Mouse (Mus musculus) hindbrain, embryonic 11.5 days (tissue): Measurements from ENCODE around the gene Asrgl1. TPM values are rescaled to one million over a fixed set of nuclear protein-coding genes. Genes with fewer than 3 reads are reported as not detected.
A peak's percentile ranks its signal among the peaks of the same experiment; 100 is the strongest.
"Not testable (repeated sequence)": the region's sequence is repeated elsewhere in the genome, so short reads cannot be mapped to it uniquely, and the experiment has no call there.

Experiments
- ATAC-seq: fragments of 200-750 bp; cut with Nextera tagmentation; 2 replicates; pipeline ENCODE4 v1.8.0; 2017; ENCODE audit warnings: mild to moderate bottlenecking, moderate TSS enrichment, moderate library complexity; ENCODE audit not compliant: low FRiP score
- DNase-seq: peaks from one replicate; pipeline ENCODE4 v3.0.0-alpha.2; 2015; ENCODE audit warnings: low spot score
- H3K27ac ChIP-seq: fragments of 300-500 bp; sonication (generic); 2 replicates; pipeline ENCODE4 v1.5.1; 2014; ENCODE audit warnings: mild to moderate bottlenecking, low read depth, low read length
- H3K27me3 ChIP-seq: fragments of 300-500 bp; sonication (generic); 2 replicates; pipeline ENCODE4 v1.6.1; 2014; ENCODE audit warnings: mild to moderate bottlenecking, low read length, moderate library complexity, mixed read lengths; ENCODE audit not compliant: control insufficient read depth, insufficient read depth
- H3K36me3 ChIP-seq: fragments of 300-500 bp; sonication (generic); 2 replicates; pipeline ENCODE4 v1.6.1; 2014; ENCODE audit warnings: mild to moderate bottlenecking, low read length, moderate library complexity, mixed read lengths; ENCODE audit not compliant: control insufficient read depth, insufficient read depth
- H3K4me1 ChIP-seq: fragments of 300-500 bp; sonication (generic); replicated peaks from 2 replicates; pipeline ENCODE4 v1.6.1; 2014; ENCODE audit warnings: low read length, mixed read lengths; ENCODE audit not compliant: control insufficient read depth, insufficient read depth
- H3K4me2 ChIP-seq: fragments of 300-500 bp; sonication (generic); replicated peaks from 2 replicates; pipeline ENCODE4 v1.6.1; 2014; ENCODE audit warnings: mild to moderate bottlenecking, low read depth, low read length
- H3K4me3 ChIP-seq: fragments of 300-500 bp; sonication (generic); 2 replicates; pipeline ENCODE4 v1.5.1; 2014; ENCODE audit warnings: low read depth, low read length
- H3K9ac ChIP-seq: fragments of 300-500 bp; sonication (generic); 2 replicates; pipeline ENCODE4 v1.6.1; 2014; ENCODE audit warnings: low read depth, low read length
- H3K9me3 ChIP-seq: fragments of 300-500 bp; sonication (generic); 2 replicates; pipeline ENCODE4 v1.6.1; 2016; ENCODE audit warnings: low read length; ENCODE audit not compliant: control insufficient read depth
- WGBS: fragments of 180-500 bp; shearing (Covaris S2); extraction: QIAGEN DNeasy Blood & Tissue Kit; methylation state at CpG from one replicate; pipeline ENCODE4 v1.1.7; 2014; 5-methylcytosine and 5-hydroxymethylcytosine counted together
- polyA plus RNA-seq: library from polyadenylated mRNA; unstranded; fragments of >200 nt; fragmentation: Nextera tagmentation; extraction: Ambion mirVana; gene quantifications from 2 replicates; pipeline ENCODE4 v1.2.1, GENCODE M21; 2014

Gene Asrgl1
- polyA plus RNA-seq, 1 experiment from 2014 or later: 15.6 TPM

DNA sequence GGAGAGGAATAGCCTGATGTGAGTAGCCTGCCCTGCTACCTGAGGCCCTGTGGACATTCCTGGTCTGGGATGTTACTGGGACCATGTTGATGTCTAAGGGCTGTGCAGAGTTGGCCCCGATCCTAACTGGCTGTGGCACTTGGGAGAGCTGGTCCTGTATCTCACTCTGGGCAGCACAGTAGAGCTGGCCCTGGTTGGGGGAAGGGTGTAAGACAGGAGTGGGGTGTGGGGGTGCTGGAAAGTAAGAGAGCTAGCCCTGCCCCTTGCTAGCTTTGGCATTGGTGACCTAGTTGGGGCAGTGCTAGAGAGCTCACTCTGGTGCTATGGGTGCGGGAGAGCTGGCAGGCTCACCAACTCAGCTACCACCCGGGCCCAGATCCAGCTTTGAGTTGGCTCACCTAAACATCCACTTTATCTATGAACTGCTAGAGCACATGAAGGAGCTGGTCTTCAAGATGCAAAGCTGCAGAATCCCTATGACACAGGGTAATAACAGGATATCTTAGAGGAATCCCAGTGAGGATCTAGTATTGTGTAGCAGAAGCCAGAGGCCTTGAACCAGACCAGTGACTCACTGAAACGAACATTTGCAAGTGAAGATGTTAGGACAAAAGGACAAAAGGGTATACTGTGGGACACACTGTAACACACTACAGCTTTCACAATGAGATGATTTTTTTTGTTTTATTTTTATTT lies 6.8 kb downstream of the Asrgl1 start:
- Histone ChIP-seq H3K27ac (no peak overlapping the region), H3K4me1 (no peaks in the 10 kb centered on the region), H3K36me3 (no peaks in the 10 kb centered on the region), H3K4me2 (no peak overlapping the region), H3K9me3 (no peaks in the 10 kb centered on the region), H3K9ac (no peak overlapping the region), H3K4me3 (no peak overlapping the region), H3K27me3 (no peaks in the 10 kb centered on the region)
- DNase-seq: no peak
- ATAC-seq: no peak
- WGBS: 90% methylated on average over 4 of the region's 4 CpGs

DNA sequence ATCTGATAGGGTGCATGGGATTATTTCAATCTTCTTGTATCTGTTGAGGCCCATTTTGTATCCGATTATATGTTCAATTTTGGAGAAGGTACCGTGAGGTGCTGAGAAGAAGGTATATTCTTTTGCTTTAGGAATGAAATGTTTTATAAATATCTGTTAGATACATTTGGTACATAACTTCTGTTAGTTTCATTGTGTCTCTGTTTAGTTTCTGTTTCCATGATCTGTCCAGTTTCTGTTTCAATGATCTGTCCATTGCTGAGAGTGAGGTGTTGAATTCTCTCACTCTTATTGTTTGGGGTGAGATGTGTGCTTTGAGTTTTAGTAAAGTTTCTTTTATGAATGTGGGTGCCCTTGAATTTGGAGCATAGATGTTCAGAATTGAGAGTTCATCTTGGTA lies 11.4 kb downstream of the Asrgl1 start:
- 93% methylated on average over 2 of the region's 2 CpGs for WGBS
- H3K36me3 ChIP-seq, H3K4me3 ChIP-seq, H3K27me3 ChIP-seq, H3K27ac ChIP-seq, H3K9ac ChIP-seq, H3K9me3 ChIP-seq, ATAC-seq, H3K4me2 ChIP-seq, H3K4me1 ChIP-seq, DNase-seq: not testable (repeated sequence)

DNA sequence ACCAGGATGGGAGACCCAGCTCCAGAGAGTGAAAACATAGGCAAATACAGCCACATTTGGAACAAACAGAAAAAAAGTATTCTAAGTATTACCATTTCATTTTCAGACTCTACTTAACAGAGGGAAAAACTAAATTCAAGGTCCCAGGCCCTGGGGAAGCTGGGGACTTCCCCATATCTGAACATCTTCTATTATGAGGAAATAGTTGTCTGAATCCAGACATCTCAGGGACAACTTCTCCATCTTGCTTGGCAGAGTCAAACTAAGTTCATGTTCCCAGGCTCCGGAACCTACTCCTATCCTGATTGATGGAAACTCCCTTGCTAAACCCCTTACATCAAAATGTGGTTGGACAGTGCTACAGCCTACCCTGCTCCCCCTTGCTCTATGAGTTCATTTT lies 13.0 kb downstream of the Asrgl1 start:
- H3K4me2 ChIP-seq: no peak overlapping the region

DNA sequence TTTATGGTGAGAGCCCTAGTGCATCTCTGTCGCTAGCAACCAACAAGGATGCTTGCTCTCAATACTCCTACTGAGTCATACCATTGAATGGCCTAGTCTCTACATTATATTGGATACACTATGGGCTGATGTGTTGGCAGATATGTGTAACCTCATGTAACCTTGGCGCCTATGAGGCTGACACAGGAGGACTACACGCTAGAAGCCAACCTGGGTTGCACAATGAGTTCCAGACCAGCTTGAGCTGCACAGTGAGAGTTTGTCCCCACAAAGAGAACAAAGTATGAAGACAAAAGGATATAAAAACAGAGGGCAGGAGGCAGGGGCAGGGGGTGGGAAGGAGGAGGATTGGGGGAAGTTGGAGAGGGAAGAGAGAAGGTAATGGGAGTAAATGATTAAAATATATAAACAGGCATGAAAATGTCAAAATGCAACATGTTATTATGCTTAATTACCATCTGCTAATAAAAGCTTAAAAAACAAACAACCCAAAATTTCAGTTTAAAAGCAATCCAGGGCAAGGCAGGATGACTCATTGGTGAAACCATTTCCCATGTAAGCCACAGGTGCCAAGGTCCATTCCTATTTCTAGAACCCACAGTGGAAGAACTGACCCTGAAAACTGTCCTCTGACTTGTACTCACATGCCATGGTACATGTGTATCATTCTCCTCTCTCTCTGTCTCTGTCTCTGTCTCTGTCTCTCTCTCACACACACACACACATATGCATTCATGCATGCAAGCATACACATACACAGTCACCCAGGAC lies 15.6 kb downstream of the Asrgl1 start:
- DNase-seq (no peak), ATAC-seq (no peak)
- H3K9ac ChIP-seq: no peak overlapping the region
- no peak overlapping the region for H3K4me2 ChIP-seq
- no peak overlapping the region for H3K4me3 ChIP-seq
- no peaks in the 10 kb centered on the region for H3K4me1 ChIP-seq
- no peaks in the 10 kb centered on the region for H3K27me3 ChIP-seq
- H3K27ac ChIP-seq: no peak overlapping the region
- no peaks in the 10 kb centered on the region for H3K9me3 ChIP-seq
- 91% methylated on average over 3 of the region's 3 CpGs for WGBS
- no peaks in the 10 kb centered on the region for H3K36me3 ChIP-seq

More for the DNA sequence above, 13.0 kb downstream of the Asrgl1 start:
- H3K36me3 ChIP-seq: no peaks in the 10 kb centered on the region
- DNase-seq: no peak
- no peak overlapping the region for H3K27ac ChIP-seq
- H3K4me3 ChIP-seq: no peak overlapping the region
- no peak for ATAC-seq
- H3K4me1 ChIP-seq: no peaks in the 10 kb centered on the region
- no peaks in the 10 kb centered on the region for H3K9me3 ChIP-seq
- WGBS: 96% methylated on average over 1 of the region's 1 CpGs
- H3K9ac ChIP-seq: no peak overlapping the region
- H3K27me3 ChIP-seq: no peaks in the 10 kb centered on the region

DNA sequence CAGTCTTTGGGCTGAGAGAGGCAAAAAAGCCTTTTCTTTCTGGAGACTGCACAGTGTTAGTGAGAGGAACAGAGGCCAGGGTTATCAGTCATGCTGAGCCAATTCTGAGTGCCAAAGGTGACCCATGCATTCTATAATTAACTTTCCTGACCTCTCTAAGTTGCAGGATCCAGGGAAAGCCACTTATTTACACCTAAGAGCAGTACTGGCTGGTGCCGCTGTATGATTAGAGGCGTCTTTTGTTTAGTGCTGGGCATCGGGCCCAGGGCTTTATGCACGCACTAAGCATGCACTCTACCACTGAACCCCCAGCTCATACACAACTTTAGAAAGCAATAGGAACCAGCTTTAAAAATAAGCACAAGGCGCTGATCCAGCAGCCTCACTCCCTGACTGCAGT lies 18.2 kb downstream of the Asrgl1 start:
- ATAC-seq: no peak
- WGBS: 90% methylated on average over 5 of the region's 5 CpGs
- no peaks in the 10 kb centered on the region for H3K4me1 ChIP-seq

DNA sequence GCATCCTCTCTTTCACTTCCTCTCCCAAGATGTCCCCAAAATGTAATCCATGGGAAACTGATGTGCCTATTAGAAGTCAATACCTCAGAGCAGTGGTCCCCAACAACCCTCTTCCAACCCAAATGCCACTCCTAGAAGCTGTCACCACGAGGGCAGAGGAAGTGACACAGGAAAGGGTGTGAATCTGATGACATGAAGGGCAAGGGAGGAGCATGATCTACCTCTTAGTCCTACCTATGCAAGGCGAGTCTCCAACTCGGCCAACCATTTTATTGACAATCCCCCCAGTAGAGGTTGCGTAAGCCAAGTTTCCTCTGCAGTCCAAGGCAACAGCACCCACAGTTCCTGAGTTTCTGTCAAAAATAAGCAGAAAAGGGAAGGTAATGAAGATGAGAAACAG lies 19.2 kb downstream of the Asrgl1 start:
- Histone ChIP-seq H3K4me2 (no peak overlapping the region), H3K4me3 (no peak overlapping the region), H3K27ac (no peak overlapping the region), H3K27me3 (no peaks in the 10 kb centered on the region), H3K36me3 (no peaks in the 10 kb centered on the region), H3K9me3 (no peaks in the 10 kb centered on the region), H3K4me1 (no peaks in the 10 kb centered on the region), H3K9ac (no peak overlapping the region)
- ATAC-seq: no peak
- WGBS: 87% methylated on average over 4 of the region's 4 CpGs
- no peak for DNase-seq

More for the DNA sequence above, 18.2 kb downstream of the Asrgl1 start:
- Histone ChIP-seq H3K27ac (no peak overlapping the region), H3K4me2 (no peak overlapping the region), H3K9ac (no peak overlapping the region), H3K9me3 (no peaks in the 10 kb centered on the region), H3K27me3 (no peaks in the 10 kb centered on the region), H3K36me3 (no peaks in the 10 kb centered on the region), H3K4me3 (no peak overlapping the region)
- no peak for DNase-seq

DNA sequence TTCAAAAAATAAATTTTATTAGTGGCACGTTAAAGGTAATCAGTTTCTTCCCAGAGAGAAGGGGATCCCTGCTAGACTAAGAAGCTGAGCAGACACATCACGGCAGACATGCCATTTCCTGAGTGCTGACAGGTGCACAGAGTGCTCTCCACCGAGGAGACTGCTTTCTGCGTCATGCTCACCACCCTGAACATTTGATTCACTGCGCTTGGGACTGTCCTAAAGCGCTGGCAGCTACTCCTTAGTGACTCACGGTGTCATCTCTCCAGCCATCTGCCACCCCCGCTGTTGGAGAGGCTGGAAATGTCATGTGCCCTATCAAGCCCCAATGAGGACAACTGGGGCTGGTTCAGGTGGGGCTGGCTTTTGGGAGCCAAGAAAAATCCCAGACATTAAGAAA lies 23.4 kb downstream of the Asrgl1 start:
- H3K4me3 ChIP-seq: no peak overlapping the region
- no peak overlapping the region for H3K27ac ChIP-seq
- H3K9ac ChIP-seq: no peak overlapping the region
- no peaks in the 10 kb centered on the region for H3K4me1 ChIP-seq
- ATAC-seq (no peak), DNase-seq (no peak)
- H3K36me3 ChIP-seq: no peaks in the 10 kb centered on the region
- no peak overlapping the region for H3K4me2 ChIP-seq
- H3K9me3 ChIP-seq: no peaks in the 10 kb centered on the region
- H3K27me3 ChIP-seq: no peaks in the 10 kb centered on the region
- WGBS: 78% methylated on average over 8 of the region's 8 CpGs

DNA sequence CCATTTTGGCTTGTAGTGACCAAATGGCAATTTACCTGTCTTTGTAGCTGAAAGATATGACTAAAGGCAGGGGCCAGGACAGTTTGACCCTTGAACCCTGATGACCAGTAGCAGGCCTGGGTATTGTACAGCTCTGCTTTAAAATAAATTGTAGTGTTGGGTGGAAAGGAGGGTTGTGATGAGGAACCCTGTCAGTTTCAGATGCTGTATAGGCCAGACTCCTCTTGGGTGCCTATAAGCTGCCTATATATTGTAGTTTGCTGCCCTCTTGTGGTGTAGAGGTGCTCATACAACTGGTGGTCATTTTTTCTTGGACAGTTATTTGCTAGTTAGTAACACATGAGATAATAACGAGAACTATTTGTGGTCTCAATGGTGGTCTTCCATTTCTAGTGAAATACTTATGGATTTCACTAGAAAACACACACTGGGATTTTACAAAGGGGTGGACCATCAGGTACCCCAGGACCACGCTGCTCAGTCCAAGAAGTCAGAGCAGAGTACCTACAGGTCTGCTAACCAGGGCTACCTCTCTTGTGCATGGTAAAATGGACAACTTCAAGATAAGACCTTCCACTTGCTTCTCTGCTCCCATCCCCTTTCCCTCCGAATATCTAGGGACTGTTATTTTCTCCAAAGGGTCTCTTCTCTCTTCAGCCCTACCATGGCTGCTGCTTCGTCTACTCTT lies 25.1 kb downstream of the Asrgl1 start:
- 62% methylated on average over 4 of the region's 4 CpGs for WGBS
- H3K4me3 ChIP-seq: no peak overlapping the region
- no peaks in the 10 kb centered on the region for H3K27me3 ChIP-seq
- H3K27ac ChIP-seq: no peak overlapping the region
- no peaks in the 10 kb centered on the region for H3K9me3 ChIP-seq
- H3K9ac ChIP-seq: no peak overlapping the region
- ATAC-seq (peak; percentile 85), DNase-seq (peak; percentile 78)
- H3K4me1 ChIP-seq: no peaks in the 10 kb centered on the region
- H3K36me3 ChIP-seq: no peaks in the 10 kb centered on the region
- H3K4me2 ChIP-seq: no peak overlapping the region
